8 mouse cellular contexts compared by ENCODE assay signal in the genomic region with DNA sequence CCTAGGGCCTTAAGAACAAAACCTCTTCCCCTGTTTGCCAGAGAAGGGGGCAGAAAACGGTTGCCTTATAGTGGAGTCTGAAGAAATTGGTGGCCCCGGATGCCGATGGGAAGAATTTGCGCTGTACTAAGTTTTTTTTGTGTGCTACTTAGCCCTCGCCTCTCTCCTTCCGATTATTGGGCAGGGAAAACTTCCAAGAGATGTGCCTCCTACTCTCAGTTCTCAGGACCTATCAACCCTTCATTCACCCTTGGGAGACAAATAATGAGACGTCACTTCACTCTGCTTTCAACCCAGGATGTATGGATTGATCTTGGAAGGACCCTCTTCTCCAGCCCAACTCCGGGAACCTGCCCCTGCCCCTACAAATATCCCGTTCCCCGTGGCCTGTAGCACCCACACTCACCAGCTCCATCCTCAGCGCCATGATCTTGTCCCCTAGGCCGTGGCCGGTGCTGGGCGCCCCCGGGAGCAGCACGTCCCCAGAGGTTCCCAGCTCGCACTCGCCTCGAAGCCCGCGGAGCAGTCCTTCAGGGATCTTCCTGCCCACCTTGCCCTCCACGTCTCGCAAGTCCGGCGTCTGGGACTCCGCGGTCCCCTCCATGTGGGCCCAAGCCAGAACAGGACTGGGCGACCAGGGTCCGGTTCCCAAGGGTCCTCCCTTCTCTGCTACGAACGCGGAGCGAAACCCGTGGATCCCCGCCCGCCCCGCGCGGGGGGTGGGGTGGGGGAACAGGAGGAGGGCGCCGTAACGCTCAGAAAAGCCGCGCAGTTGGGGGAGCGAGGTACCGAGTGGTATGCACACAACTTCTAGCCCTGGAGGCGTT. TPM values are rescaled to one million over a fixed set of nuclear protein-coding genes. Genes with fewer than 3 reads are reported as not detected.
A peak's percentile ranks its signal among the peaks of the same experiment; 100 is the strongest.
DNase-seq lines count a peak whose midpoint lies in the region; ATAC-seq and TF ChIP-seq lines count a peak whose summit lies in the region.

No protein-coding gene starts in this region.

- peaks cover 24% of the 10 kb centered on the region for H3K4me1 ChIP-seq in G1E (ENCODE audit: insufficient read depth, low read depth, low read length)
- H3K4me1 ChIP-seq in forebrain, embryonic 16.5 days (replicated peaks; ENCODE audit: control insufficient read depth, insufficient read depth, low read length): peaks cover 15% of the 10 kb centered on the region
- peaks cover 11% of the 10 kb centered on the region for H3K4me1 ChIP-seq in lung, embryonic 16.5 days (replicated peaks; ENCODE audit: control insufficient read depth, insufficient read depth, low read length)

- no peak for TF ChIP-seq CTCF in G1E (IDR thresholded peaks at IDR 0.05; ENCODE audit: low read depth, low read length)

- peak overlapping the region; percentile 76 for H3K9ac ChIP-seq in forebrain, embryonic 16.5 days (replicated peaks; ENCODE audit: low read depth, low read length)
- H3K9ac ChIP-seq in lung, embryonic 16.5 days (ENCODE audit: low read length): peak overlapping the region; percentile 88

- intact Hi-C loops in heart, postnatal 36 days (cut with DNase I): no loop called here

- ATAC-seq in G1E (ENCODE audit: extremely low read depth, insufficient number of reproducible peaks, low FRiP score, poor library complexity, severe bottlenecking): no peak
- peak; percentile 79 for ATAC-seq in forebrain, embryonic 16.5 days
- ATAC-seq in lung, embryonic 16.5 days (ENCODE audit: low read depth): peak; percentile 83

- H3K36me3 ChIP-seq in G1E (replicated peaks): peaks cover 8% of the 10 kb centered on the region
- no peaks in the 10 kb centered on the region for H3K36me3 ChIP-seq in forebrain, embryonic 16.5 days (ENCODE audit: control insufficient read depth, insufficient read depth)
- no peaks in the 10 kb centered on the region for H3K36me3 ChIP-seq in lung, embryonic 16.5 days (ENCODE audit: control insufficient read depth, insufficient read depth, low read length)

- H3K27me3 ChIP-seq in G1E (ENCODE audit: insufficient read depth, low read length): peaks cover 39% of the 10 kb centered on the region
- H3K27me3 ChIP-seq in forebrain, embryonic 16.5 days (replicated peaks; ENCODE audit: control insufficient read depth, insufficient read depth, low read length): no peaks in the 10 kb centered on the region
- H3K27me3 ChIP-seq in lung, embryonic 16.5 days (ENCODE audit: control insufficient read depth, insufficient read depth, low read depth, low read length): no peaks in the 10 kb centered on the region

- WGBS in forebrain, embryonic 16.5 days: under 1% methylated on average over 45 of the region's 47 CpGs
- under 1% methylated on average over 47 of the region's 47 CpGs for WGBS in lung, embryonic 16.5 days

- peak overlapping the region; percentile 95 for H3K4me2 ChIP-seq in forebrain, embryonic 16.5 days (ENCODE audit: low read length)
- H3K4me2 ChIP-seq in lung, embryonic 16.5 days (ENCODE audit: low read depth, low read length): peak overlapping the region; percentile 96

- H3K27ac ChIP-seq in forebrain, embryonic 16.5 days (ENCODE audit: low read length): no peak overlapping the region
- peak overlapping the region; percentile 12; the same call in 1 of the 2 replicates for H3K27ac ChIP-seq in lung, embryonic 16.5 days (ENCODE audit: low read length)

- H3K4me3 ChIP-seq in G1E (ENCODE audit: low read depth, low read length): peak overlapping the region; percentile 72
- peak overlapping the region; percentile 77 for H3K4me3 ChIP-seq in forebrain, embryonic 16.5 days (replicated peaks; ENCODE audit: low read length)
- H3K4me3 ChIP-seq in lung, embryonic 16.5 days (ENCODE audit: low read length): peak overlapping the region; percentile 79

- H3K9me3 ChIP-seq in G1E (replicated peaks): peaks cover 5% of the 10 kb centered on the region
- H3K9me3 ChIP-seq in forebrain, embryonic 16.5 days (ENCODE audit: control insufficient read depth, low read length): no peaks in the 10 kb centered on the region
- H3K9me3 ChIP-seq in lung, embryonic 16.5 days (ENCODE audit: control insufficient read depth, low read length): no peaks in the 10 kb centered on the region

- peak; percentile 44 for DNase-seq in G1E (ENCODE audit: low spot score)
- peak; percentile 79 for DNase-seq in cerebellum, adult 11 months
- peak; percentile 75 to 79 for DNase-seq in heart, postnatal 36 days
- DNase-seq in layer of hippocampus, adult 18-20 months (ENCODE audit: low spot score in 2 of 2): peak; percentile 64 to 78
- DNase-seq in ovary, adult 18-20 months (ENCODE audit: low spot score): peak; percentile 54
- peak; percentile 77 for DNase-seq in thymus, postnatal 14 days

RNA-seq across cellular contexts. Expression of gene Lurap1, which starts 7.0 kb away (rescaled TPM):
- total RNA-seq in G1E (2014; fragmentation: Nextera tagmentation) (0.10 and 0.15 TPM in 2 replicates), G1E (2017) (0.33 and 0.41 TPM in 2 replicates)
- polyA plus RNA-seq in G1E (2012): 0.01 TPM in 1 of 2 replicates, not detected in the other
- polyA plus RNA-seq in forebrain, embryonic 16.5 days (2015; fragmentation: Nextera tagmentation; extraction: Ambion mirVana): 2.6 and 2.7 TPM in 2 replicates
- total RNA-seq in heart, postnatal 36 days (2021): 1 to 10 TPM; 4.6 to 5.1 TPM
- total RNA-seq in layer of hippocampus, adult 18-20 months (2021): 10 to 100 TPM; 22.9 to 24.6 TPM
- polyA plus RNA-seq in lung, embryonic 16.5 days (2015; fragmentation: Nextera tagmentation; extraction: Ambion mirVana): 3.6 and 3.7 TPM in 2 replicates

RNA-seq across cellular contexts. Expression of gene Pomgnt1, which starts 20.5 kb away (rescaled TPM):
- 35.2 and 40.5 TPM in 2 replicates for total RNA-seq in G1E (2014; fragmentation: Nextera tagmentation)
- 37.2 and 47.0 TPM in 2 replicates for total RNA-seq in G1E (2017)
- polyA plus RNA-seq in G1E (2012): 5.5 and 6.2 TPM in 2 replicates
- polyA plus RNA-seq in forebrain, embryonic 16.5 days (2015; fragmentation: Nextera tagmentation; extraction: Ambion mirVana): 61.5 and 67.3 TPM in 2 replicates
- 10 to 100 TPM; 63.5 to 66.3 TPM for total RNA-seq in heart, postnatal 36 days (2021)
- 10 to 100 TPM; 67.5 to 68.1 TPM for total RNA-seq in layer of hippocampus, adult 18-20 months (2021)
- polyA plus RNA-seq in lung, embryonic 16.5 days (2015; fragmentation: Nextera tagmentation; extraction: Ambion mirVana): 56.2 and 59.1 TPM in 2 replicates

RNA-seq across cellular contexts. Expression of gene Rad54l, which starts 20.6 kb away (rescaled TPM):
- total RNA-seq in G1E (2014; fragmentation: Nextera tagmentation) (46.1 and 56.1 TPM in 2 replicates), G1E (2017) (43.2 and 47.0 TPM in 2 replicates)
- 2.4 and 3.4 TPM in 2 replicates for polyA plus RNA-seq in G1E (2012)
- polyA plus RNA-seq in forebrain, embryonic 16.5 days (2015; fragmentation: Nextera tagmentation; extraction: Ambion mirVana): 18.6 and 18.8 TPM in 2 replicates
- under 1 TPM; 0.22 TPM for total RNA-seq in heart, postnatal 36 days (2021)
- under 1 TPM; 0.33 to 0.35 TPM for total RNA-seq in layer of hippocampus, adult 18-20 months (2021)
- polyA plus RNA-seq in lung, embryonic 16.5 days (2015; fragmentation: Nextera tagmentation; extraction: Ambion mirVana): 30.5 and 31.3 TPM in 2 replicates

RNA-seq across cellular contexts. Expression of gene Tspan1, which starts 23.3 kb away (rescaled TPM):
- not detected in 2 replicates for total RNA-seq in G1E (2014; fragmentation: Nextera tagmentation)
- total RNA-seq in G1E (2017): 0.05 and 0.06 TPM in 2 replicates
- not detected in 2 replicates for polyA plus RNA-seq in G1E (2012)
- 0.10 and 0.19 TPM in 2 replicates for polyA plus RNA-seq in forebrain, embryonic 16.5 days (2015; fragmentation: Nextera tagmentation; extraction: Ambion mirVana)
- total RNA-seq in heart, postnatal 36 days (2021): not detected
- not detected for total RNA-seq in layer of hippocampus, adult 18-20 months (2021)
- 22.6 and 25.9 TPM in 2 replicates for polyA plus RNA-seq in lung, embryonic 16.5 days (2015; fragmentation: Nextera tagmentation; extraction: Ambion mirVana)

RNA-seq across cellular contexts. Expression of gene 1700042G07Rik, which starts 29.1 kb away (rescaled TPM):
- not detected in 2 replicates for total RNA-seq in G1E (2014; fragmentation: Nextera tagmentation)
- total RNA-seq in G1E (2017): not detected in 2 replicates
- polyA plus RNA-seq in G1E (2012): not detected in 2 replicates
- polyA plus RNA-seq in forebrain, embryonic 16.5 days (2015; fragmentation: Nextera tagmentation; extraction: Ambion mirVana): not detected in 2 replicates
- not detected for total RNA-seq in heart, postnatal 36 days (2021)
- not detected for total RNA-seq in layer of hippocampus, adult 18-20 months (2021)
- not detected in 2 replicates for polyA plus RNA-seq in lung, embryonic 16.5 days (2015; fragmentation: Nextera tagmentation; extraction: Ambion mirVana)

Comparison
In these comparisons a context has a peak if more than half of its experiments do, and no peak if none do; other contexts are left out.
1. RNA of gene Rad54l, which starts 20.6 kb away (total RNA-seq): 43.2 to 56.1 TPM in G1E; 0.33 to 0.35 TPM in layer of hippocampus, adult 18-20 months and 0.22 TPM in heart, postnatal 36 days; every median in the first group is over 10 times any median in the second.
2. Peak in every context shown above with its lines, with median percentiles within 50 percentile points of each other: DNase-seq and H3K4me3 ChIP-seq.